Mouse (Mus musculus): ENCODE data around the gene Cyb561d2.

The Cyb561d2 gene

GRCm38 (mm10) chr9:107550491-107551116 lies 8.6 kb upstream of the Cyb561d2 start:
- DNase-seq (ENCODE audit: low spot score) = peak; percentile 38

- DNase-seq (ENCODE audit: low spot score) = no peak
Measured at GRCm38 (mm10) chr9:107549297-107550074, 7.5 kb upstream of the Cyb561d2 start.

GRCm38 (mm10) chr9:107548820-107549219 lies 6.8 kb upstream of the Cyb561d2 start:
- no peak for DNase-seq (ENCODE audit: low spot score)

DNA sequence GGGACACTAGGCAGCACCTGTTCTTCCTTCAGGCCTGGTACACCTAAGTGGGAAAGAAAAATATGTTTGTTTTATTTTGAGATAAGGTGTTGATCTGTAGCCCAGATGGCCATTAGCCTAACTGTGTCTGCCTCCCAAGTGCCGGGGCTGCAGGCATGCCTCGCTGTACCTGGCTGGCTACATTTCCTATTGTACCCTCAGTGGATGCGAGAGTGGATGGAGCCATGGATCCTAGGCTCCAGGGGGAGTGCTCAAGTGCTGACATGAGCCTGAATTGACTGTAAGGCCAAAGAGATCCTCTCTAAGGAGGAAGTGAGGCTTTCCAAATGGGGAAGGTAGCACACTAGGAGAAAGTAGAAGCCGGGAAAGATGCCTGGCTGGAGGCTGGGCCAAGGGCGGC lies 6.0 kb upstream of the Cyb561d2 start:
- no peak for DNase-seq (ENCODE audit: low spot score)

DNA sequence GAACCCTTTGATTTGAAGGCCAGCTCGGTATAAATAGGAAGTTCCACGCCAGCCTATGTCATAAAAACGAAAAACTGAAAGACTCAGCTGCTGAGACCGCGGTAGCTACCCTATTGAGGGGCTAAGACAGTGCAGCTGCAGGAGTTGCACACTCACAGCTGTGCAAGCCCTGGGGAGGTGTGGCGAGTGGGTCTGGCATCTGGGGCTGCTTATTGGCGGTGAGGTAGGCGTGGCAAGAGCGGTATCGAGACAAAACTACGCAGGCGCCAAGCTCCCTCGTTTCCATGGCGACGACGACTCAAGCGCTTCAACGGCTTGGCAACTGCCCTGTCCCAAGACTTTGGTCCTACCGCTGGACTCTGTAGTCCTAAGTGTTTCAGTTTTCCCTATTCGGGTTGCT lies 5.0 kb upstream of the Cyb561d2 start, which contains the start of gene Zmynd10:
Gene Zmynd10 (plus strand): TSS at position 273 of the 400 bp plus-strand sequence.
- peak; percentile 91 for DNase-seq (ENCODE audit: low spot score)

GRCm38 (mm10) chr9:107545602-107546001 lies 3.6 kb upstream of the Cyb561d2 start:
- peak; percentile 76 for DNase-seq (ENCODE audit: low spot score)

GRCm38 (mm10) chr9:107545199-107545598 lies 3.2 kb upstream of the Cyb561d2 start:
- no peak for DNase-seq (ENCODE audit: low spot score)

- no peak for DNase-seq (ENCODE audit: low spot score)
Measured at GRCm38 (mm10) chr9:107544729-107545128, 2.7 kb upstream of the Cyb561d2 start.

- DNase-seq (ENCODE audit: low spot score) = no peak
Measured at GRCm38 (mm10) chr9:107544196-107544700, 2.3 kb upstream of the Cyb561d2 start.

GRCm38 (mm10) chr9:107543299-107543698 lies 1.3 kb upstream of the Cyb561d2 start:
- DNase-seq (ENCODE audit: low spot score) = no peak

DNA sequence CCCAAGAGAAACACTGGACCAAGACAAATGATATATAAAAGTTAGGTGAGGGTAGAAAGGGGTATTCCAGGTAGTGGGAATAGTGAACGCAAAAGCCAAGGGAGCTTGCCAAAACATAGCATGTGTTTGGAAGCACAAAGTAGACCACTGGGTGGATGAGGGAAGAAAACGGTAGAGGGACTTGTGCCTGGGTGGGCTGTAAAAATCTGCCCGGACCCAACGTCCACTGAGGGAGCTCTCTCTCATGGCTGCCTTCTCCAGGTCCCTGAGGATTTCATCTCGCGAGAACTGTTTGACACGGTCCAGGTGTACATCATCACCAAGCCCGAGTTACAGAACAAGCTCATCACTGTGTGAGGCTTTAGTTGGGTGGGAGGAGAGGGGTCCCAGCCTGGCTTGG lies 728 bp upstream of the Cyb561d2 start:
- no peak for DNase-seq (ENCODE audit: low spot score)

GRCm38 (mm10) chr9:107542352-107542686 lies 326 bp upstream of the Cyb561d2 start:
- DNase-seq (ENCODE audit: low spot score) = no peak

DNA sequence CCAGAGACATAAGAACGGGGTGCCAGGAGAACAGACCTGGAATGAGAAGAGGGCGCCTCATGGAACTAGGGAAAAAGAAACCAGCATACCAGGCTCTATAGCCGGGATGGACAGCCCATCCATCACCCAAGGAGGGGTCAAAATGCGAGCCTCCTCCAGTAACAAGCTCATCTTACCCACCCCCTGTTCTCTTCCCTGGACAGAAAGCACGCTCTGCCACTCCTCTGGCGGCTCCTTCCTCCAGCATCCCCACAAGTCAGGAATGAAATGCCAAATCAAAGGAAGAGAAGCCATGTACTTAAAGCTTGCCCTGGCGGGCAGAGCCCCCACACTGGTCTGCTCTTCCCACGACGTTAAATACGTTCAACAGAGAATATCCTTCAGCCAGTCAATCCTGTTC lies 988 bp downstream of the Cyb561d2 start:
- no peak for DNase-seq (ENCODE audit: low spot score)

DNA sequence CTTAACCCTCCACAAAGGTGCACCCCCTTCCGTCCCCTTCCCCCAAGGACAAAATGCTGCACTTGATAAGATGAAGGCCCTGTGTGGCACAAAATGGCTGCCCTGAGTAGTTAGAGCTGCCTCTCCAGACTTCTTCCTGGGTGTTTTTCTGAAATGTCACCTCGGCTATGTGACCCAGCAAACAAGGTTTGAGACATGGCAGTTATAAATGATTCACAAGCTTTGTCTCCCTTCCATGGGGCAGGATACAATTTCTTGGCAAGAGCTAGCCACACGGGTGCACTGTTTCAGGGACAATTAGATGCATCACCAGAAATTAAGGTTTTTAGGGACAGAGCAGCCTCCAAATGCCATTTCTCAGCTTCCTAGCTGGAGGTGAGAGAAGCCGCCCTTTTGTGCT lies 1.6 kb downstream of the Cyb561d2 start:
- DNase-seq (ENCODE audit: low spot score) = no peak

- no peak for DNase-seq (ENCODE audit: low spot score)
Measured at GRCm38 (mm10) chr9:107539940-107540339, 2.1 kb downstream of the Cyb561d2 start.

- DNase-seq (ENCODE audit: low spot score) = no peak
Measured at GRCm38 (mm10) chr9:107538711-107539110, 3.3 kb downstream of the Cyb561d2 start.

GRCm38 (mm10) chr9:107538231-107538630 lies 3.8 kb downstream of the Cyb561d2 start:
- no peak for DNase-seq (ENCODE audit: low spot score)

- no peak for DNase-seq (ENCODE audit: low spot score)
Measured at GRCm38 (mm10) chr9:107534408-107535202, 7.4 kb downstream of the Cyb561d2 start.

GRCm38 (mm10) chr9:107533791-107534407 lies 8.1 kb downstream of the Cyb561d2 start, which contains the start of gene Tmem115:
Gene Tmem115 (plus strand): TSS chr9:107533945.
- DNase-seq (ENCODE audit: low spot score) = peak; percentile 98

DNA sequence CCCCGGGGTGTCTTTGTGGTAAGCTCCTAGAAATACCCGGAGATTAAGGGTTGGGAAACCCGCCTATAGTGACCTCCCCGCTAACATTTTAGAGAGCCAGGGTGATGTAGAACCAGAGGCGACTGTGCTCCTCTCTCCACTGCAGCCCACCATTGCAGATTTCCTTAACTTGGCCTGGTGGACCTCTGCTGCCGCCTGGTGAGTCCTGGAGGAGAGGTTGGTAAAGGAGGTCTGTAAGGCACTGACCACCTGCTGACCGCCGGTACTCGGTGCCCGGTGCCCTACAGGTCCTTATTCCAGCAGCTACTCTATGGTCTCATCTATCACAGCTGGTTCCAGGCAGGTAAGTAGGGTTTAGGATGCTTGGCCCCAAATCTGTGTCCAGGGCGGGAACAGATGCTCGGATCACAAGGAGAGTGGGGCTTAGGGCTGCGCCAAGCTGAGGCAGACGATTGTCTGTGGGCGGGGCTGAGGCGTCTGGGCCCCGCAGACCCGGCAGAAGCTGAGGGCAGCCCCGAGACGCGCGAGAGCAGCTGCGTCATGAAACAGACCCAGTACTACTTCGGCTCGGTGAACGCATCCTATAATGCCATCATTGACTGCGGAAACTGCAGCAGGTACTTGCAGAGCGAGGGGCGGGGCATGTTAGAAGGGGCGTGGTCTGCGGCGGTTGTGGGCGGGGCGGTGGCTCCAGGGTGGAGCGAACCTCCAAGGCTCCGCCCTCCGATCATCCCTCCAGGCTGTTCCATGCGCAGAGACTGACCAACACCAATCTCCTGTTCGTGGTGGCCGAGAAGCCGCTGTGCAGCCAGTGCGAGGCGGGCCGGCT lies 15.6 kb downstream of the Cyb561d2 start:
- DNase-seq (ENCODE audit: low spot score) = peak; percentile 54

GRCm38 (mm10) chr9:107522400-107522711 lies 19.6 kb downstream of the Cyb561d2 start:
- no peak for DNase-seq (ENCODE audit: low spot score)

Data from lung, postnatal 25 days (tissue).